Mouse (Mus musculus): ENCODE measurements around the gene Epha6.

DNA sequence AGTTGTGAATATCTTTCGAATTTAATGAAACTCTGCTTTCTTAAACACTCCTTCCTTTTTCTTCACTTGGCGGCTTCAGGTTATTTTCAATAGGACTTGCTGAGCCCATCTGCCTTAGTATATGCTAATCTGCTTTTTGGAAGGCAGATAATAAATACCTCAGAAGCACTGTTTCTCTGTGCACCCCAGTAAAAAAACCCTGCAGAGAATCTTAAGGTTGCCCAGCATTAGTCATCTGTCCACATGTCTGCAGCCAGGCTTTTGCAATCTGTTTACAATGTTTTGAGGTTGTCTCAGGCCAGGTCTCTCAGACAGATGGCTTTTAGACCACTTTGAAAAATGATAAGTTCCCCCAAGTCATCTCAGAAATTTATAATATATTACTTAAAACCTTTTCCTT lies 649.6 kb downstream of the Epha6 start:
- TF ChIP-seq CTCF (IDR thresholded peaks at IDR 0.05; ENCODE audit: borderline replicate concordance, insufficient read depth, low read depth, low read length) (no peak), POLR2A (IDR thresholded peaks at IDR 0.05; ENCODE audit: borderline replicate concordance, insufficient read depth, low read length) (no peak)
